Mouse (Mus musculus) neutrophil, adult 83 days (primary cell): ENCODE data around the gene Slc48a1. TPM values are rescaled to one million over a fixed set of nuclear protein-coding genes. Genes with fewer than 3 reads are reported as not detected.

ENCODE experiments used
- total RNA-seq, 2 experiments: library from RNA; stranded (reverse); gene quantifications; one replicate each; pipeline ENCODE4 v1.2.4; 2023

The Slc48a1 gene
- 10 to 100 TPM; 40.2 to 40.9 TPM for total RNA-seq

GRCm38 (mm10) chr15:97778311-97779098 lies at the start of gene Slc48a1:
Slc48a1 (plus strand) TSS chr15:97778520.

DNA sequence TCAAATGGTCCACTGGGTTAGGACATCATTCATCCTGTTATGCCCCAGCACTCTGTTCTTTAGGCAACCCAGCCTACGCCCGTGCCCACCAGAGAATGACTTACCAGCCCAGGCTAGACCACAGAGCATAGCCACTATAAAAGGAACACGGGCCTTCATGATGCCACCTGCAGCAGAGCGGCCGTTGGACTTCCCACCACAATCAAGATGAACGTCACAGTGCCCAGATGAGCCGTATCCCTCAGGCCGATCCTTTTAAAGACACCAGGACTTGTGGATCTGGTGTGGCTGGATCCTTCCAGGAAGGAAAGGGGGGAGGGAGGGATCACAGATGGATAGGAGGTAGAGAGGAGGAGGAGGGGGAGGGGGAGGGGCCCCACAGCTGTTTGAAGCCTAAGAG lies 47.2 kb upstream of the Slc48a1 start, which contains the start of gene Endou:
Gene Endou, minus strand, starts transcription at position 229 of the 400 bp plus-strand sequence.

GRCm38 (mm10) chr15:97767280-97768186 lies 10.8 kb upstream of the Slc48a1 start, which contains the start of gene Rapgef3:
Rapgef3 (minus strand) TSS chr15:97767972.

Other genes with a start within 250 kb of the Slc48a1 start
- 1 to 10 TPM; 6.2 TPM for gene Rpap3, start 72.7 kb upstream of the Slc48a1 start, total RNA-seq
- not detected for gene Endou, start 47.2 kb upstream of the Slc48a1 start, total RNA-seq
- gene Rapgef3, start 10.5 kb upstream of the Slc48a1 start, total RNA-seq: 1 to 10 TPM; 5.7 to 8.6 TPM
- gene Hdac7, start 66.0 kb downstream of the Slc48a1 start, total RNA-seq: 10 to 100 TPM; 18.4 to 19.1 TPM
- gene Vdr, start 132.1 kb downstream of the Slc48a1 start, total RNA-seq: 1 to 10 TPM in 1 of 2 experiments, under 1 TPM in 1; 0.71 to 1.6 TPM
- gene Tmem106c, start 185.7 kb downstream of the Slc48a1 start, total RNA-seq: 10 to 100 TPM; 11.8 to 13.1 TPM
- gene Col2a1, start 226.2 kb downstream of the Slc48a1 start, total RNA-seq: 1 to 10 TPM; 3.3 to 6.8 TPM